In genomic region chr8:99870850-99871249, GRCm38 (mm10) we compare ENCODE assay signal across 24 mouse cellular contexts.
DNase-seq lines count a peak whose midpoint lies in the region; ATAC-seq and TF ChIP-seq lines count a peak whose summit lies in the region.
"Had no signal": no experiment of that assay in that cellular context is flagged by ENCODE, and none has a peak within 500 bp of the region (broad histone marks: within the 10 kb centered on the region; RNA-seq: fewer than 3 reads in every experiment).

No protein-coding gene starts in this region.

- no peaks in the 10 kb centered on the region for H3K9me3 ChIP-seq in forebrain, embryonic 13.5 days (replicated peaks)
- no peaks in the 10 kb centered on the region for H3K9me3 ChIP-seq in forebrain, embryonic 10.5 days
- H3K9me3 ChIP-seq in forebrain, postnatal 0 days (ENCODE audit: low read length): no peaks in the 10 kb centered on the region
- H3K9me3 ChIP-seq: embryonic facial prominence, embryonic 10.5 days; embryonic facial prominence, embryonic 13.5 days; hindbrain, embryonic 12.5 days; hindbrain, embryonic 15.5 days had no signal

- no peak overlapping the region for H3K9ac ChIP-seq in forebrain, embryonic 13.5 days
- H3K9ac ChIP-seq in forebrain, postnatal 0 days: no peak overlapping the region
- H3K9ac ChIP-seq: embryonic facial prominence, embryonic 13.5 days; hindbrain, embryonic 12.5 days; hindbrain, embryonic 15.5 days had no signal

- H3K4me1 ChIP-seq in forebrain, embryonic 13.5 days: no peaks in the 10 kb centered on the region
- no peaks in the 10 kb centered on the region for H3K4me1 ChIP-seq in forebrain, embryonic 10.5 days
- no peaks in the 10 kb centered on the region for H3K4me1 ChIP-seq in forebrain, postnatal 0 days (ENCODE audit: insufficient read depth)
- H3K4me1 ChIP-seq: embryonic facial prominence, embryonic 10.5 days; embryonic facial prominence, embryonic 13.5 days; hindbrain, embryonic 12.5 days; hindbrain, embryonic 15.5 days had no signal

- no peak for TF ChIP-seq CTCF in forebrain, postnatal 0 days (IDR thresholded peaks at IDR 0.05; ENCODE audit: low read depth)

- no peak overlapping the region for H3K4me3 ChIP-seq in forebrain, embryonic 13.5 days
- no peak overlapping the region for H3K4me3 ChIP-seq in forebrain, embryonic 10.5 days
- H3K4me3 ChIP-seq in forebrain, postnatal 0 days (ENCODE audit: low read depth, low read length): no peak overlapping the region
- H3K4me3 ChIP-seq: embryonic facial prominence, embryonic 10.5 days; embryonic facial prominence, embryonic 13.5 days; erythroblast, embryonic 14.5 days; gastrocnemius, adult 2 months; hindbrain, embryonic 12.5 days; hindbrain, embryonic 15.5 days had no signal

- H3K27ac ChIP-seq in forebrain, embryonic 13.5 days: no peak overlapping the region
- no peak overlapping the region for H3K27ac ChIP-seq in forebrain, embryonic 10.5 days
- no peak overlapping the region for H3K27ac ChIP-seq in forebrain, postnatal 0 days (ENCODE audit: low read depth, low read length)
- H3K27ac ChIP-seq: embryonic facial prominence, embryonic 10.5 days; embryonic facial prominence, embryonic 13.5 days; gastrocnemius, adult 2 months; hindbrain, embryonic 12.5 days; hindbrain, embryonic 15.5 days had no signal

- no peak for DNase-seq in forebrain, embryonic 10.5 days (ENCODE audit: extremely low spot score, low spot score)
- DNase-seq in retina, postnatal 1 day: peak; percentile 4
- DNase-seq in retina, embryonic 14.5 days (ENCODE audit: low spot score): no peak
- peak; percentile 26 for DNase-seq in forebrain, postnatal 0 days
- DNase-seq in testis, postnatal 14 days (ENCODE audit: low spot score): no peak
- DNase-seq: adrenal gland, adult 8-10 months; adrenal gland, postnatal 25 days; cerebellum, adult 11-12 months; cerebellum, adult 8-10 months; cerebellum, postnatal 10 days; cerebellum, postnatal 36 days; embryo, embryonic 11 days; gastrocnemius, adult 2 months; gastrocnemius, postnatal 14 days; heart, adult 11 months had no signal

- peak; percentile 69; the same call in 1 of the 2 replicates for ATAC-seq in forebrain, embryonic 13.5 days
- ATAC-seq in forebrain, postnatal 0 days: peak; percentile 47; the same call in 1 of the 2 replicates
- ATAC-seq: activated CD4-positive, CD25-positive, alpha-beta regulatory T cell, adult 4 months; intestine, postnatal 0 days had no signal

- H3K4me2 ChIP-seq in forebrain, embryonic 13.5 days: no peak overlapping the region
- H3K4me2 ChIP-seq in forebrain, postnatal 0 days (ENCODE audit: low read depth): no peak overlapping the region
- H3K4me2 ChIP-seq: embryonic facial prominence, embryonic 13.5 days; heart, embryonic 11.5 days; hindbrain, embryonic 12.5 days; hindbrain, embryonic 15.5 days had no signal

- 47% methylated on average over 3 of the region's 3 CpGs for WGBS in forebrain, embryonic 13.5 days
- 69% methylated on average over 3 of the region's 3 CpGs for WGBS in forebrain, embryonic 10.5 days
- 16% methylated on average over 3 of the region's 3 CpGs for WGBS in forebrain, postnatal 0 days

- no peaks in the 10 kb centered on the region for H3K27me3 ChIP-seq in forebrain, embryonic 13.5 days
- H3K27me3 ChIP-seq in forebrain, embryonic 10.5 days (ENCODE audit: poor library complexity, severe bottlenecking): no peaks in the 10 kb centered on the region
- H3K27me3 ChIP-seq in forebrain, postnatal 0 days (ENCODE audit: insufficient read depth, low read length): no peaks in the 10 kb centered on the region
- H3K27me3 ChIP-seq: embryonic facial prominence, embryonic 13.5 days; hindbrain, embryonic 12.5 days; hindbrain, embryonic 15.5 days had no signal

- no peaks in the 10 kb centered on the region for H3K36me3 ChIP-seq in forebrain, embryonic 13.5 days (ENCODE audit: poor library complexity, severe bottlenecking)
- H3K36me3 ChIP-seq in forebrain, embryonic 10.5 days (replicated peaks): no peaks in the 10 kb centered on the region
- no peaks in the 10 kb centered on the region for H3K36me3 ChIP-seq in forebrain, postnatal 0 days (ENCODE audit: insufficient read depth)
- H3K36me3 ChIP-seq: embryonic facial prominence, embryonic 10.5 days; embryonic facial prominence, embryonic 13.5 days; hindbrain, embryonic 12.5 days; hindbrain, embryonic 15.5 days had no signal

Comparison
In these comparisons a context has a peak if more than half of its experiments do, and no peak if none do; other contexts are left out.
1. DNase-seq: peak in retina, postnatal 1 day (single experiment) and forebrain, postnatal 0 days (single experiment); none in forebrain, embryonic 10.5 days (single experiment), retina, embryonic 14.5 days (single experiment) and testis, postnatal 14 days (single experiment).